Mouse (Mus musculus): ENCODE data around the gene Ccnd3.

- no peak for TF ChIP-seq CTCF (conservative IDR thresholded peaks at IDR 0.05; ENCODE audit: insufficient read depth, insufficient read length, low read depth, low read length)
- no peak for TF ChIP-seq POLR2A (IDR thresholded peaks at IDR 0.05; ENCODE audit: low read depth, low read length)
Measured at GRCm38 (mm10) chr17:47484993-47485392, 19.9 kb upstream of the Ccnd3 start.
